Mouse (Mus musculus): ENCODE measurements at regions not wholly inside any gene's neighbourhood (a gene's known extent, or its start where the extent isn't known, plus 50 kb on each side); places are given as distances from the start of the nearest gene placed in this dataset.

DNA sequence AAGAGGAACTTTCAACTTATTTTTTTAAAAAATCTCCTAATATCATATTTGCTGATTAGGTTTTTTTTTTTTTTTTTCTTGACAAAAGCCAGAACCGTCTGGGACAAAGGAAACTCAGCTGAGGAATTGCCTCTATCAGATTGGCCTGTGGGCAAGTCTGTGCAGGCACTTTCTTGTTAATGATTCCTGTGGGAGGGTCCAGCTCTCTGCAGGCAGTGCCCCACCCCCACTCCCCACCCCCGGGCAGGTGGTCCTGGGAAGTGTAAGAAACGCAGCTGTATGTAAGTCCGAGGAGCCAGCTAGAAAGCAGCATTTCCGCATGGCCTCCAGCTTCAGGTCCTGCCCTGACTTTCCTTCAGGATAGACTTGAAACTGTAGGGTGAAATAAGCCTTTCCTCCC, 377.7 kb downstream of the Sox2 start:
- no peak for DNase-seq (ENCODE audit: low spot score)

- no peak for DNase-seq (ENCODE audit: low spot score)
Observed at GRCm38 (mm10) chr3:35029924-35030323, 379.7 kb downstream of the Sox2 start.

GRCm38 (mm10) chr3:35033587-35033986, 383.4 kb downstream of the Sox2 start:
- DNase-seq (ENCODE audit: low spot score) = no peak

DNA sequence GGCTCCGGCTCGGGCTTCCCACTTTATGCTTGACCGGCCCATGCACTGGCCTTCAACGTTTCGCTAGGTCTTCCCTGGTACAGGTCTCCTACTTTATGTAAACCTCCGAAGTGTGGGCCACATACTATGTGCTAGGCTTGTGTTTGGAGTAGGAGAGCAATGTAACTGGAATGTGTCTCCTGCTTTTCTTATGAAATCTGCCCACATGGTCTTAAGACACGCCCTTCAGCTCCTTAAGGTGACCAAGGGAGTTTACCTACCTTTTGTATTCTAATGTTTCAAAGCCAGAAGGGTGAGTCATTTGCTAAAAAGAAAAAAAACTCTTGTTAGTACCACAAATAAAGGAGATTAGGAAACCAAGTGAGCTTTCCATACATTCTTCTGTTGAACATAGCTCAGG, 385.0 kb downstream of the Sox2 start:
- DNase-seq (ENCODE audit: low spot score) = no peak

GRCm38 (mm10) chr3:35043705-35044104, 393.5 kb downstream of the Sox2 start:
- no peak for DNase-seq (ENCODE audit: low spot score)

GRCm38 (mm10) chr3:35059438-35059837, 409.2 kb downstream of the Sox2 start:
- DNase-seq (ENCODE audit: low spot score) = no peak

- no peak for DNase-seq (ENCODE audit: low spot score)
Observed at GRCm38 (mm10) chr3:35060042-35060441, 409.8 kb downstream of the Sox2 start.

DNA sequence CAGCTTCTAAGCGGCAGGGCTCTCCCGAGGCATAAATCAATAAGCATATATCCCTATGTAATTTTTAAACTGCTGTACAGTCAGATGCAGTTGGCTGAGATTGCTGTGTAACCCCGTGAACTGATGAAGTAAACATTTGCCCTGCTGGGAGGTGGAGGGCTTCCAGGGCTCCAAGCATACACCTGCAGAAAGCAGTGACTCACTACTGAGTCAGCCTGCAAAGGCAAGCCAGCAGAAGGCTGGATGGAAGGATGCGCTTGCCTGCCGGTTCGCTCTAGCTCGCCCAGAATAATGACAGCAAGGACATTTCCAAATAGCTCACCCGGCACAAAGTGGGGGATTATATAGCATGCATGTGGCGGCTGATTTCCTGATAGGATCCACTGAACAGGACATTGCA, 416.6 kb downstream of the Sox2 start:
- no peak for DNase-seq (ENCODE audit: low spot score)

DNA sequence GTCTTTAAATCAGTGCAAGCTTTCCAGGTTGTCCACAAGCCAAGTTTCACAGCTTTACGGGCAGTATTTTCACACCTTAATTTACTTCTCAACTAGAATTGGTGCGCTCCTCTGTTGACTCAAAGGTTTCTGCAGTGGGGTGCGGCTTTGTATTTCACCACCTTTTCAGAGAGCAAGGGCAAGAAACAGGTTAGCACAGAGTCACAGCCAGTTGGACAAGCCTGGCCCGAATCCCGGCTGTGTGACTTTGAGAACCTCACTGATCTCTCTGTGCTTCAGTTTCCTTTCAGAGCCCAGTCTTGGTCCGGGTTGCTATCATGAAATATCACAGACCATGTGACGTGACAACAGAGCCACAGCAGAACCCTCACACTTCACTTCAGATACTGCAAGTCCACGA, 418.4 kb downstream of the Sox2 start:
- no peak for DNase-seq (ENCODE audit: low spot score)

DNA sequence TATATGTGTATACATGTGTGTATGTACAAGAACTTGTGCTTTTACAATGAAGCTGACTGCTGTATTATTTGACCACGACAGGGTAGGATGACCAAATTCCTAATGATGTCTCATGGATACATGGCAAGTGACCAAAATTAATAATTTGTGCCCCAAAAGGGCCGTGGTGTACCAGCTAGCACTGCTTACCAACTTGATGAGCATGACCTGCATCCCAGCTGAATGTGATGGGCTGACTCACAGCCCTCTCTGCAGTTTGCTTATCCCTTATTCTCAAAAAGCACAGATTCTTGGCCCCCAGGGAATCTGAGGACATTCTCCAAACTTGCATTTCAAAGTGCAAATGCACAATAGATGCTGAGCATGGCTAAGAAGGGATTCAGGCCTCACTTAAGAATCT, 420.8 kb downstream of the Sox2 start:
- DNase-seq (ENCODE audit: low spot score) = no peak

- no peak for DNase-seq (ENCODE audit: low spot score)
Observed at GRCm38 (mm10) chr3:35079887-35080286, 429.7 kb downstream of the Sox2 start.

GRCm38 (mm10) chr3:35084091-35084867, 434.1 kb downstream of the Sox2 start:
- DNase-seq (ENCODE audit: low spot score) = no peak

DNA sequence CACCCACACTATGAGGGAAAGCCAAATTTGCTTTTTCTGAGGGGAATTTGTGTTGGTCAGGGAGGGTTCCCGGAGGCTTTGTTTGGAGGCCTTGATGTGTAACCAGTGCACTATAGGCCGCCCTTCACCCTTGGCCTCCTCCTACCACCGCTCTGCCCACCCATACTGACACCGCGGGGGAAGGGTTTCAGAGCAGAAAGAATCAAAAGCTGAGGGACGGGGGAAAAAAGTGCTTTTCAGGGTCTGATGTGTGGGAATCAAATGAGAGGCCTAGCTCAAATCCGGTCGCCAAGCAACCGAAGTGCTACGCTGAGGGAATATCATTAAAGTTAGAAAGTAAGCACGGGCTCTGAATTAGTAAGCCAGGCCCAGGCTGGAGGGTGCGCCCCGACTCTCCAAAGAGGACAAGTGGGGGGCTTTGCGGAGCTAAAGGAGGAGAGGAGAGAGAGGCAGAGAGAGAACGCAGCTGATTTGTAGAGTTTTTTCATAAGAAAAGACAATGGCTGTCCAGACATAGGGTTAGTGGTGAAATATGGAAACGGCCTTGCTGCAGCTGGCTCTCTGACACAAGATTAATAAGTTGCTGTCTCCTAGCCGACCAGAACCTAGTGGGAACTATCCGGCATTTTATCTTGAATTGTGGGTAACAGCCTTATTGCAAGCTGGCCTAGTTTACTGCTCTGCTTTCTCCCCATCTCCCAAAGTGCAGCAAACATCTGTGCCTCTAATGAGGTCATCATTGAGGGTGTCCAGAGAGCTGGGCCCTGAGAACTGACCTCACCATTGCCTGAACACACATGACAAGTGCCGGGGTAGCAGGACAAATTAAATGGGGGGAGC, 438.3 kb downstream of the Sox2 start:
- DNase-seq (ENCODE audit: low spot score) = no peak

- no peak for DNase-seq (ENCODE audit: low spot score)
Observed at GRCm38 (mm10) chr3:35090496-35091133, 440.4 kb downstream of the Sox2 start.

GRCm38 (mm10) chr3:35093001-35093400, 442.8 kb downstream of the Sox2 start:
- DNase-seq (ENCODE audit: low spot score) = no peak

DNA sequence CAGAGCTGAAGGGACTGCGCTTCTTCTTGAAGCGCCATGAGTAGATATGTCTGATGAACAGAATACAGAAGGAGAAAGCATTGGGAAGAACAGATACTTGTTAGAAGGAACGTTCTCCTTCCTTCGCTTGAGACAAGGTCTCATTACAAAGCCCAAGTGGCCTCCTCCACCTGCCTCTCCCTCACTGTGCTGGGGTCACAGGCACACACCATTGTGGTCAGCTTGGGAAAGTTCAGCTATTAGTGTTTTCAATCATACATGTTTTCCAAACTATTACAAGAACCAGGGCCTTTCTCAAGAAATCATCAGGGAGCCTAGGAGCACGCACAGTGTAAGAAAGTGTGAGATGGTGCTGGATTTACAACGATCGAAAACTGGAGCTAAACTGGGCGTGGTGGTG, 445.0 kb downstream of the Sox2 start:
- DNase-seq (ENCODE audit: low spot score) = no peak

GRCm38 (mm10) chr3:35096381-35096780, 446.2 kb downstream of the Sox2 start:
- DNase-seq (ENCODE audit: low spot score) = no peak

DNA sequence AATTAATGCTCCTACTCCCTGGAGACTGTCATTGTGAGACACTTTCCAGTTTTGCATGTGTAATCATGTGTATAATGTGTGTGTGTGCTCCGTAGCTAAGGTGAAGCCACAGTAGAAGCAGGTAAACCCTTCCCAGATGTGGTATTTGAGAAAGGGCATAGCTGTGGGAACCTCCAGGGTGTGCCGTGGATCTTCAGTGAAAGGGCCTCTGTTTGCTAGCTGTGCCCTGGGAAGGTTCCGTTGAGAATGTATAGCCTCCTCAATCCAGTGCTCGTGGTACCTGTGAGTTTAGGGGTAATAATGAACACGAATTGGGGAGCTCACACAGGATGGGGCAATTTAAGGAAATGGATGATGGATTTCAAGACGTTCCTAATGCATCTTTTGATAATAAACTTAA, 447.6 kb downstream of the Sox2 start:
- DNase-seq (ENCODE audit: low spot score) = no peak

GRCm38 (mm10) chr3:35099226-35099625, 449.0 kb downstream of the Sox2 start:
- no peak for DNase-seq (ENCODE audit: low spot score)

GRCm38 (mm10) chr3:35099876-35100420, 449.7 kb downstream of the Sox2 start:
- no peak for DNase-seq (ENCODE audit: low spot score)

DNA sequence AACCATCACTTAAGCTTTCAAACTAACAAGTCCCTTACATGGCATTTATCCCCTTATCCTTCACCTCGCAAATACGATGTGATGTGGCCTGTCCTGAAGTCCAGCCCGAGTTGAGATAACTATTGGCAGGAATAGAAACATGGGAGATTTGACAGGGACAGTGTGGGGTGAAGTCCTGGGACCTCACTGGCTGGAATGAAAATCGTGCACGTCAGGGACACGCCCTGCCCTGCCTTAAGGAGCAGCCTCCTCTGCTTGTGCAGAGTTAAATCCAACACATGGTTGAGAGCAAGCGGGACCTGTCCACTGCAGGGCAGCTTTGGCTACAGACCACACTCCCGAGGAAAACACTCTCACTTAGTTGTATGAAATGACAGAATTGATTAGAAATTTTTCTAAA, 451.1 kb downstream of the Sox2 start:
- DNase-seq (ENCODE audit: low spot score) = no peak

- no peak for DNase-seq (ENCODE audit: low spot score)
Observed at GRCm38 (mm10) chr3:35101951-35102350, 451.7 kb downstream of the Sox2 start.
